ENCODE assay signal across 7 mouse cellular contexts in the genomic region with DNA sequence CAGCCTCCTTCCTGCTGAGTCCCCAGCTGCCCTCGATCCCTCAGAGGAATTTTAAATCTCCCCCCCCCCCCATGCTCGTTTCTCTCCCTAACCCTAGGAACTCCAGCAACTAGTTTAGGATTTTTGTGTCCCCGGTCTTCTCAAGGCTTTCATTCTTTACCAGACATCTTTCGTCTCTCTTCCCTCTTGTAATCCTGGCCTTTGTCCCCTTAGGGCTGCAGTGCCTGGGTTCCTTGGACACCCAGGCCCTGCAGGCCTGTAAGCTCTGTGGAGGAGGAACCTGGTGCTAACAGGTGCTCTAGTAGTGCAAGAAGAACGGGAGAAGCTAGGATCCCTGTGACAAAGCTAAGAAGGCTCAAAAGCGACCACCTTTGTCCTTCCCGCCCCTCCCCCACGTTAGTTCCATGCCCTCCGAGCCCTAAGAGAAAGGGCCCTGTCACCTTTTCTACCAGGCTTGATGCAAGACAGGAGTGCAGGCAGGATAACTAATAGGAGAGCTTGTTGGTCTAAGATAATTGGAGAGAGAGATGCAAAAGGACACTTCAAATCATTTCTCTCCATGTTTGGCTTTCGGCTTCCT. TPM values are rescaled to one million over a fixed set of nuclear protein-coding genes. Genes with fewer than 3 reads are reported as not detected.
DNase-seq lines count a peak whose midpoint lies in the region; ATAC-seq and TF ChIP-seq lines count a peak whose summit lies in the region.

No protein-coding gene starts in this region.

- WGBS in forebrain, embryonic 13.5 days: 21% methylated on average over 10 of the region's 10 CpGs
- WGBS in limb, embryonic 13.5 days: 24% methylated on average over 10 of the region's 10 CpGs
- WGBS in stomach, embryonic 14.5 days: 29% methylated on average over 10 of the region's 10 CpGs

- TF ChIP-seq CTCF in left cerebral cortex, adult 2 months (IDR thresholded peaks at IDR 0.05): no peak

- DNase-seq in left cerebral cortex, adult 2 months (ENCODE audit: extremely low spot score in 1 of 2, low spot score in 2 of 2): no peak
- DNase-seq in spleen, postnatal 14 days (ENCODE audit: low spot score in 2 of 2): no peak

- H3K4me1 ChIP-seq in megakaryocyte, embryonic 14.5 days: peaks cover 30% of the 10 kb centered on the region
- peaks cover 22% of the 10 kb centered on the region for H3K4me1 ChIP-seq in forebrain, embryonic 13.5 days
- H3K4me1 ChIP-seq in limb, embryonic 13.5 days: peaks cover 24% of the 10 kb centered on the region
- 0 out of 2 replicates have a peak, but pooled peaks cover 6% of the 10 kb centered on the region for H3K4me1 ChIP-seq in stomach, embryonic 14.5 days (ENCODE audit: control insufficient read depth, insufficient read depth, low read length)

- no peaks in the 10 kb centered on the region for H3K36me3 ChIP-seq in megakaryocyte, embryonic 14.5 days (replicated peaks; ENCODE audit: low read length)
- H3K36me3 ChIP-seq in forebrain, embryonic 13.5 days (ENCODE audit: poor library complexity, severe bottlenecking): no peaks in the 10 kb centered on the region
- H3K36me3 ChIP-seq in limb, embryonic 13.5 days: no peaks in the 10 kb centered on the region
- no peaks in the 10 kb centered on the region for H3K36me3 ChIP-seq in stomach, embryonic 14.5 days (ENCODE audit: control insufficient read depth, insufficient read depth, low read length)

- H3K4me3 ChIP-seq in megakaryocyte, embryonic 14.5 days (replicated peaks): peak overlapping the region; percentile 92
- peak overlapping the region; percentile 54 for H3K4me3 ChIP-seq in forebrain, embryonic 13.5 days
- peak overlapping the region; percentile 57 for H3K4me3 ChIP-seq in limb, embryonic 13.5 days
- H3K4me3 ChIP-seq in stomach, embryonic 14.5 days (ENCODE audit: low read depth, low read length): peak overlapping the region; percentile 50
- H3K4me3 ChIP-seq in left cerebral cortex, adult 2 months: no peak overlapping the region; the same call in 1 of the 2 replicates

- no peaks in the 10 kb centered on the region for H3K9me3 ChIP-seq in megakaryocyte, embryonic 14.5 days
- no peaks in the 10 kb centered on the region for H3K9me3 ChIP-seq in forebrain, embryonic 13.5 days (replicated peaks)
- no peaks in the 10 kb centered on the region for H3K9me3 ChIP-seq in limb, embryonic 13.5 days
- no peaks in the 10 kb centered on the region for H3K9me3 ChIP-seq in stomach, embryonic 14.5 days (ENCODE audit: control insufficient read depth, low read depth, low read length)

- no peak for ATAC-seq in megakaryocyte, adult 5-6 weeks (ENCODE audit: poor library complexity, severe bottlenecking)
- ATAC-seq in forebrain, embryonic 13.5 days: no peak
- ATAC-seq in limb, embryonic 13.5 days (ENCODE audit: low FRiP score, low read depth): peak; percentile 4; the same call in 1 of the 2 replicates
- ATAC-seq in stomach, embryonic 14.5 days (ENCODE audit: insufficient number of reproducible peaks, insufficient read depth, low FRiP score, low read depth): no peak

- peak overlapping the region; percentile 63 for H3K4me2 ChIP-seq in forebrain, embryonic 13.5 days
- peak overlapping the region; percentile 65 for H3K4me2 ChIP-seq in limb, embryonic 13.5 days (replicated peaks)
- peak overlapping the region; percentile 45 for H3K4me2 ChIP-seq in stomach, embryonic 14.5 days (replicated peaks; ENCODE audit: low read depth, low read length)

- peak overlapping the region; percentile 79 for H3K9ac ChIP-seq in forebrain, embryonic 13.5 days
- peak overlapping the region; percentile 82 for H3K9ac ChIP-seq in limb, embryonic 13.5 days
- H3K9ac ChIP-seq in stomach, embryonic 14.5 days (replicated peaks; ENCODE audit: low read depth, low read length): peak overlapping the region; percentile 45

- intact Hi-C loops in left cerebral cortex, adult 2 months (cut with DNase I): loop anchor here (10.0 kb wide), 1 partner anchor 167 kb away; no protein-coding TSS in a partner anchor

- peak overlapping the region; percentile 89 for H3K27ac ChIP-seq in forebrain, embryonic 13.5 days
- peak overlapping the region; percentile 88 for H3K27ac ChIP-seq in limb, embryonic 13.5 days
- H3K27ac ChIP-seq in stomach, embryonic 14.5 days (ENCODE audit: low read length): peak overlapping the region; percentile 84
- H3K27ac ChIP-seq in left cerebral cortex, adult 2 months: no peak overlapping the region

- peaks cover 12% of the 10 kb centered on the region for H3K27me3 ChIP-seq in megakaryocyte, embryonic 14.5 days (replicated peaks)
- no peaks in the 10 kb centered on the region for H3K27me3 ChIP-seq in forebrain, embryonic 13.5 days
- H3K27me3 ChIP-seq in limb, embryonic 13.5 days: no peaks in the 10 kb centered on the region
- H3K27me3 ChIP-seq in stomach, embryonic 14.5 days (ENCODE audit: control insufficient read depth, insufficient read depth, low read length): no peaks in the 10 kb centered on the region

RNA-seq across cellular contexts. Expression of a gene that starts 10.2 kb away (rescaled TPM):
- polyA plus RNA-seq in megakaryocyte, embryonic 14.5 days (2012; ENCODE audit: insufficient read depth, low replicate concordance): 1.6 and 9.7 TPM in 2 replicates
- total RNA-seq in megakaryocyte, adult 5-6 weeks (2015): 1.0 and 2.5 TPM in 2 replicates
- 1.4 and 2.1 TPM in 2 replicates for total RNA-seq in megakaryocyte, adult 5-6 weeks (2017)
- 10.4 and 14.2 TPM in 2 replicates for polyA plus RNA-seq in forebrain, embryonic 13.5 days (2015; fragmentation: Nextera tagmentation; extraction: Ambion mirVana)
- 4.9 and 5.4 TPM in 2 replicates for polyA plus RNA-seq in limb, embryonic 13.5 days (2015; fragmentation: Nextera tagmentation; extraction: Ambion mirVana)
- 9.6 and 14.5 TPM in 2 replicates for polyA plus RNA-seq in stomach, embryonic 14.5 days (2014; fragmentation: Nextera tagmentation; extraction: Ambion mirVana)
- total RNA-seq in left cerebral cortex, adult 2 months (2021): 100 to 1,000 TPM; 134 to 143 TPM

RNA-seq across cellular contexts. Expression of a gene that starts 48.1 kb away (rescaled TPM):
- polyA plus RNA-seq in megakaryocyte, embryonic 14.5 days (2012; ENCODE audit: insufficient read depth, low replicate concordance): not detected in 2 replicates
- 1.2 and 4.7 TPM in 2 replicates for total RNA-seq in megakaryocyte, adult 5-6 weeks (2015)
- 0.73 and 2.7 TPM in 2 replicates for total RNA-seq in megakaryocyte, adult 5-6 weeks (2017)
- polyA plus RNA-seq in forebrain, embryonic 13.5 days (2015; fragmentation: Nextera tagmentation; extraction: Ambion mirVana): 10.7 and 11.5 TPM in 2 replicates
- 2.7 and 3.3 TPM in 2 replicates for polyA plus RNA-seq in limb, embryonic 13.5 days (2015; fragmentation: Nextera tagmentation; extraction: Ambion mirVana)
- 2.3 and 2.9 TPM in 2 replicates for polyA plus RNA-seq in stomach, embryonic 14.5 days (2014; fragmentation: Nextera tagmentation; extraction: Ambion mirVana)
- total RNA-seq in left cerebral cortex, adult 2 months (2021): 10 to 100 TPM in 1 of 2 experiments, 1 to 10 TPM in 1; 5.6 to 12.1 TPM
